Mouse (Mus musculus): ENCODE measurements around the gene Ugt1a1. TPM values are rescaled to one million over a fixed set of nuclear protein-coding genes. Genes with fewer than 3 reads are reported as not detected.
A peak's percentile ranks its signal among the peaks of the same experiment; 100 is the strongest.

The Ugt1a1 gene
- polyA plus RNA-seq, 1 experiment: 9.0 TPM

DNA sequence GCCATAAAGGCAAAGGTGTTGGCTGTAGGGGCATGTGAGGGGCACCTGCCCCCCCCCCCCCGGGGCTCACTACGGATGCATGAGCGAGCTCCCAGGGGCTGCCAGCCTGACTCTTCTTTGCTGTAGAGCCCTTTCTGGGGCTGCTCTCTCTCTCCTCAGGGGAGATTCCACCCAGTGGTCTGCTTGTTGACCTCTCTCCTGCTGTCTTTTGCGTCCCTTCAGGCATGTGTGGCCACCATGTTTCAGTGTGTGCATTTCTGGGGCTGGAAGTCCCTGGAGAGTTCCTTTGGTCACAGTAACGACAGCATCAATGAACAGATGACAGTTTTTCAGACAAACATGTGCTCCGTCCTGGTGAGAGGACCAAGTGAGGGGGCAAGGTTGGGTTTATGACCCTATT, 46.6 kb downstream of the Ugt1a1 start:
- no peak for DNase-seq (ENCODE audit: low spot score)

DNA sequence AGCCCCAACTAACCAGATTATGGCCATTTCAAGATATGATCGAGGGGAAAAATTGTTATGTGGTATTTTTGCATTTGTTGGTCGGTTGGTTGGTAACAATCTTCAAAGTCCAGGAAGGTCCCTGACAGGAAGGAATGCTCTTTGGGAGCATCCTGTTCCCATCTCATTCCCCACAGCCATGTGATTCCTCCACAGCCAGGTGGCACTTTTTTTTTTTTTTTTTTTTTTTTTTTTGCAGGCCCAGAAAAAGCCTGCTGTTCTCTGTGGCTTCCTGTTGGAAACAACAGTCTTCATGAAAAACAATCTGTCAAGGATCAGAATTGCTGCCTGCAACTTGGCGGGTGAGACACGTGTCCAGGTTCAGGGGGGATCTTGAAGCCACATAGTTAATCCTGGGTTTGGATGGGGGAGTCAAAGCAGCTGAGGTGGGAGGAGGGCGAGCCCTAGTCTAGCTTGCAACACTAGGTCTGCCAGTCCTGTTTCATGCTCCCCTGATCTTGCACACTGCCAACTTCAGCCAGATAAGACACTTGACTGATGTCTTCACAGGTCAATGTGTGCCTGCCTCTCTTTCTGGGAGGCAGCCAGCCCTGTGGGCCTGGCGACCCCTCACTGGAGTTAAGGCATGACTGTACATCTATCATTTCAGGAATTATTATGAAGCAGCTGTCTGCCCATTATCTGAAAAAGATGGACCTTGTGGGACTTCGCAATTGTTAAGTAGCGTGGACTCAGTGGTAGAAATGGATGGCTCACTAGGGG, 47.3 kb downstream of the Ugt1a1 start:
- no peak for DNase-seq (ENCODE audit: low spot score)

DNA sequence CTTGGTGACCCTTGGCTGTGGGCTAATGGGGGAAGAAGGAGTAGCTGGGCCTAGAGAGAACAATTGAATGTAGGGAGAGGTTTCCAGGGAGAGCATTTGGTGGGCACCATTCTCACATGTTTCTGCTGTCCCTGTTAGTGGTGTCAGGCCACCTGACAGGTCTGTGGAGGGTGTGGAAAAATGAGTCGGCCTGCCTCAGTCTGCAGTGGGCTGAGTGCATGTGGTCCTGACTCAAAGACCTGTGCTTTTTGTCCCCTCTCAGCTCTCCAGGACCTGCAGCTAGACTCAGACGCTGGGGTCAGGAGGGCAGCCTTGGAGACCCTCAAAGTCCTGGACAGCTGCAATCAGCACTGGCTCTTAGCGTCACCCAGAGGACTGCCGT, 47.9 kb downstream of the Ugt1a1 start:
- no peak for DNase-seq (ENCODE audit: low spot score)

DNA sequence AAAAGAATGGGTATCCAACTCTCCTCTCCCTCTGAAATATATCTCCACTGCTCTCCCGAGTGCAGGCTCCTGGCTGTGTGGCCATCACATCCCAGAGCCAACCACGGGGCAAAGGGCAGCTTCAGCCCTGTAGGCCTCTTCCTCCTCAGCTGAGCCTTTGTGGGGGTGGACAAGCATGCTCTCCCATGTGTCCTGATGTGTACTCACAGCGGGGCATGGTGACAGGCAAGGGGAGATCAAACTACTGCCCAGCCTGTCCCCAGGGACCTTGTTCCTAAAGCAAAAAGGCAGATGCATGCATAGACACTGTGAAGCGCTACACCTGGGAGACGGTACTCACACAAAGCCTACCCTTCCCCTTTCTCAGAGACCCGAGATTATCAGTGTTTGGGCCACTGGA, 48.4 kb downstream of the Ugt1a1 start:
- no peak for DNase-seq (ENCODE audit: low spot score)

DNA sequence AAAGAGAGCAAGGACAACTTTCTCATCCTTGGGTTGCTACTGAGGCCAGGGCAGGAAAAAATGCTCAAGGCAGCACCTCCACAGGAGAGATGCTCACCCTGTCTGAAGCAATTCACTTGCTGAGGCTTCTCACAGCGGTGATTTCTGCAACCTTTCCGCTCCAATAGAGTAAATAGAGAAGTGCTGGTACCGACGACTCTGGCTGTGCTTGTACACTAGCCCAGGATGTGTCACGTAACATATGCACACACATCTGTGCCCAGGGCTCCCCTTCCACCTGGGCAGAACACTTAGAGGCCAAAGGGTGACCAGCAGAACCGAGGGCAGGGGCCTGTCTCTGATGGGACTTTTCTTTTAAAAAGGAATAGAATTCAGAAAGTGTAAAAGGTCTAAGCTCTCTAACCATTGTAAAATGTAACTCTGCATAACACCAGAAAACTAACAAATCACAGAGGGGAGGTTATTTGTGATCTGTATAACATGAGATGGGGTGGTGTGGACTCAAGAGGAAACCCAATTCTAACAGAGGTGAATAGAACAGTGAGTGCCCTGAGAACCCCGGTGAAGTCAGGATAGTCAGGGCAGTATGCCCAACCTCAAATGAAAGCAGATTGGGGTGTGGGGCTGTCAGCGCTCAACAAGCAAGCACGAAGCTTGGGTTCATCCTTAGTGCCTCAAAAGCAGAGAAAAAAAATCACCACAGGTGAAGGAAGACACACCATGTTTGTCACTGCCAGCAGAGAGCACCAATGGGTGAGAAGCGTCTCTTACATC, 49.0 kb downstream of the Ugt1a1 start:
- peak; percentile 40 for DNase-seq (ENCODE audit: low spot score)

DNA sequence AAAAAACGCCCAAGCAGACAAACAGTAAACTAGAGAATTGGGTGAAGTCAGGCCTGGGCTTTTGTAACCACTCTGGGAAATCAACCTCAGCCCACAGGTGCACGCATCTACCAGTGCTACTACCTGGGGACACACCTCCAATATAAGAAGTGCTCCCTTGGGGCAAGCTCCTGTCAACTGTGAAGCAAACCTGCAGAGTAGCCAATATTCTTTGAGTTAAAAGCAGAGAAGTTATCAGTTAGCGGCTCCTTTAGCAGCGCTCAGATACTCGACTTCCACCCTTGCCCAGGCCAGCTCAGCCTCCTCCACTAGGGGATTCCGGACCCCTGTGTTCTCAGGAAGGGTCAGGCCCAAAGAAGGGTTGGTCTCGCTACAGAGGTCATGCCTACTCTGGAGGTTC, 49.9 kb downstream of the Ugt1a1 start:
- no peak for DNase-seq (ENCODE audit: low spot score)

DNA sequence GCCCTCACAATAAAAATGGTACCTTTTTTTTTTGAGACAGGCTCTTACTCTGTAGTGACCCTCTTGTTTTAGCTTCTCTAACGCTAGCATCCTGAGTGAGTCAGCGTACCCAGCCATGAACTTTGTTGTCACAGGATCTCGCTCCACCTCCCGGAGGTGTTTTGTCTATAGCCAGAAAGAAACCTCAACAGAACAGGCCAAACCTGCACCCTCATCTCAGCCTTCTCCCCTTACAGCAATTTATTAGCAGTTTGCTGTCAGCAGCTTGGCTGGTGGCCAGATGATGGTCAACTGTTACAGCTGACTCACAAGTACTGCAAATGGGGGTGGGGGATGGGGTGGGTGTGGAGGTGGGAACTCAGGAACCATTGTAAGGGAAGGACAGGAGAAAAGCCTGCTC, 50.5 kb downstream of the Ugt1a1 start:
- DNase-seq (ENCODE audit: low spot score): peak; percentile 94

DNA sequence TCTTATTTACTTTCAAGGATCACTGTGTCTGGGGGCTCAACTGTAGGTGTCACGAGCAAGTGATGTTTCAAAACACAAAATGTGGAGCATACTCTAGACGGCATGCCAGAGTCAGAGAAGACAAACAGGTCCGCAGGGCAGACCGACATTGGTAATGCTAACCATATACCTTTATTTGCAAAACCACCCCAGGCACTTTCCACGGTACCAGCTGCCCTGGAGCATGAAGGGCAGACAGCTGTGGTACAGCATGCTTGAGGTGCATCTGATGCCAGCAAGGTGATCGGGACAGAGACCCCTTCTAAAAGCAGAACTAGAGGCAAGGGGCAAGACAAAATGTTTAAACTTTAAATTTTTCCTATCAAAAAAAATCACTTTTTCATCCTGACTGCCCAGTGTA, 51.2 kb downstream of the Ugt1a1 start:
- no peak for DNase-seq (ENCODE audit: low spot score)

DNA sequence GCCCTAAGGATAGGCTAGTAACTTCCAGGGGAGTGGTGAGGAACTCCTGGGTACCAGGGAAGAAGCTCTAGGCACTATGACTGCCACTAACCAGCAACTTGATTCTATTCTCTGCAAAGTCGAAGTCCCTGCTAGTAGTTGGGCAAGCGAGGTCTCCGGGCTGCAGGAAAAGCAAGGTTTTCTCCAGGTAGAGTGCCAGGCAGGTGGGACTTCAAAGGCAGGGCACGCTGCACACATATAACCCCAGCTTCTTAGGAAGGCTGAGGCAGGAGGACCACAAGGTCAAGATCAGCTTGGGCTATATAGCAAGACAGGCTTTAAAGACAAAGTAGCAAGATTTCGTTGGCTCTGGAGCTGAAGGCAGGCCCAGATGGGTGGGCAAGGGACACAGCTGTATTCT, 52.0 kb downstream of the Ugt1a1 start:
- no peak for DNase-seq (ENCODE audit: low spot score)

DNA sequence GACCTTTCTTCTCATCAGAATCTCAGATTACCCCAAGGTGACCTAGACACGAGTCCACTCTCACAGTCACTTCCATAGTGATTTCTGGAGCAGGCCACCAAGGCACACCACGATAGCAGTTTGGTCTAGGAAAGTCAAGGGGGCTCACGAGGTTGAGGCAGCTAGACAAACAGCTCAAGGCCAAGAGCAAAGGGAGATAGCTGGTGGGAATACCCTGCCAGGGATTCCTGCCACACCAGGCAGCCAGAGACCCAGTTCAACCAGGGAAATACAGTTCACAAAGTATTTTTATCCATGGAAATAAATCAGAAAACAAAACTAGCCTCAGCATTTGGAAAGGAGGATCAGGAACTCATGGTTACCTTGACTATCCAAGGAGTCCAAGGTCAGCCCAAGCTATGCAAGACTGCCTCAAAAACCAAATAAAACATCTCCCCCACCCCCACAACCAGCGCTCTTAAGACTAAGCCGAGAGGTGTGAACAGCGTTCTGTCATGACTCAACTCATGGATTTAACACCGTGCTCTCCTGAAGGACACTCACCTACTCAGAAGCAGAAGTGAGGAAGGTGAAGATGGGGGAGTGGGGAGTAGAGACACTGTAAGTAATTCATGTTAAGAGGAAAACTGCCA, 52.6 kb downstream of the Ugt1a1 start:
- DNase-seq (ENCODE audit: low spot score): no peak

DNA sequence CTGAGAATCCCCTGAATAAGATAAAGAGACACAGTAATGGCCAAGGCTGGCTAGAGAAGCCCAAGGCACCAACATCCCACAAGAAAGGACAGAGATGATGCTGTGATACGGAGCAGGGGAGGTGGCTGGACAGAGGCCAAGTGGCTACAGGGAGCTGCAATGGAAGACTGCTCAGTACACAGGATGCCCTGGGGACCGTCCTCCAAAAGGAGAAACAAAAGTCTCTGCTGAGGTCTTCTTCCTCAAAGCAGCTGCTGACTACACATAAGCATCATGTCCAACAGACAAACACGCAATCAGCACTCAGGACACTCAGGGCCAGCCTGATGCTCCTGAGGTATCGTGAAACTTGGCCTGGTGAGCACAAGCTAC, 53.1 kb downstream of the Ugt1a1 start:
- DNase-seq (ENCODE audit: low spot score): peak; percentile 42

DNA sequence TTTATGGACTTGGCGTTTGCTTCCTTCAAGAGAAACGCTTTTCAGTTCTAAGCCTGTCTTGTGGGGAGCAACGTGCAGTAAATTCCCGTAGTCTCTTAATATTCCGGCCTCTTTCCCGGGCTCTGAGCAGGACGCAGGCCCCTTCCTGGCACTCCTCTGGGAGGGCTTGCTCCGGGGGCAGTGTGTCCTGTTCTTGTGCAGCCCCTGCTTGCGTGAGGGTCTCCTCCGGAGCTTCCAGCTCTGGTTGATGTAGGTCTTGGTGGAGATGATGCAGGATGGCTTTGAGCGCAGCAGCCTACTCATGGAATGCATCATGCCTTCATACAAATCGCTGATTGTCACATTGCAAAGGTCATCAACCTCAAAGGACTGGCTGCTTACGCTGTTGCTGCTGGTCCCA, 54.4 kb downstream of the Ugt1a1 start:
- DNase-seq (ENCODE audit: low spot score): peak; percentile 44

DNA sequence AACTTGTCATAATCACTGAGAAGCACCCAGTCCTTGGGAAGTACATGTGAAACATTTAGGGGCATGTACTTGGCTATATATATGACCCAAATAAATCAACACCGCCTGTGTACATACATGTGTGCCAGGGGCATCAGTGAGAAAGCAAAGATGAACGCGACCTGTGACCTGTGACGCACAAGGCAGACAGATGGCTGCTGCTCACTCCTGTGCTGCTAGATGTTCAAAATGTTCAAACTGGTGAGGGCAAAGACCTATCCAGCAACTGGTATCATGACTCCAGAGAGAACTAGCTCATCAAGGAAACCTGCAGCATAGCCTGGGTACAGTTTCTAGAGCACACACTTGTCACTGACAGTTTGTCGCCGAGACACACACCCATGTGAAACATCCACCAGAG, 55.7 kb downstream of the Ugt1a1 start:
- no peak for DNase-seq (ENCODE audit: low spot score)

DNA sequence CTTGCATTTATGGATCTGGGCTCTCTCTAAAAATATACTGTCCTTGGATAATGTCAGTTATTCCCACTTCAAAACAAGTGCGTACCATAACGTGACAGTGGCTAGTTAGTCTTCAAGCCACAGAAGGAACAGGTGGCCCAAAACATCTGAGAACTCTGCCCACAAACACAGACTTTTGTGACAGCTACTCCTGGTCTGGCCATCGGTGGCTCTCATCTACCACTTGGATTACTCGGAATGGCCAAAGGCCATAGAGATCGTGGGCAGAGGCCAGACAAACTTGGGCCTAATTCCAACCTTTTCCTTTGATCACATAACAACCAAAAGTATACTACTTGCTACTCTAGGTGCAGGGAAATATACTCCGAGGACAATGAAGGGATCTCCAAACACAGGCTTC, 56.3 kb downstream of the Ugt1a1 start:
- no peak for DNase-seq (ENCODE audit: low spot score)

Other genes with a start within 250 kb of the Ugt1a1 start
- gene Usp40, start 203.4 kb upstream of the Ugt1a1 start, polyA plus RNA-seq (2012; rRNA removed): 19.4 and 23.5 TPM in 2 replicates
- gene Ugt1a10, start 156.6 kb upstream of the Ugt1a1 start, polyA plus RNA-seq (2012; rRNA removed): 0.16 TPM in 1 of 2 replicates, not detected in the other
- gene Ugt1a9, start 141.2 kb upstream of the Ugt1a1 start, polyA plus RNA-seq (2012; rRNA removed): not detected in 2 replicates
- gene Ugt1a8, start 124.1 kb upstream of the Ugt1a1 start, polyA plus RNA-seq (2012; rRNA removed): not detected in 2 replicates
- 96.6 and 98.2 TPM in 2 replicates for gene Ugt1a7c, start 116.9 kb upstream of the Ugt1a1 start, polyA plus RNA-seq (2012; rRNA removed)
- 30.4 and 31.7 TPM in 2 replicates for gene Ugt1a6b, start 108.7 kb upstream of the Ugt1a1 start, polyA plus RNA-seq (2012; rRNA removed)
- 361 and 412 TPM in 2 replicates for gene Ugt1a6a, start 77.2 kb upstream of the Ugt1a1 start, polyA plus RNA-seq (2012; rRNA removed)
- gene Ugt1a5, start 45.9 kb upstream of the Ugt1a1 start, polyA plus RNA-seq (2012; rRNA removed): 2.3 and 5.1 TPM in 2 replicates
- 0.77 and 1.6 TPM in 2 replicates for gene Ugt1a2, start 11.4 kb upstream of the Ugt1a1 start, polyA plus RNA-seq (2012; rRNA removed)
- gene Dnajb3, start 6.2 kb upstream of the Ugt1a1 start, polyA plus RNA-seq (2012; rRNA removed): 1.3 and 1.7 TPM in 2 replicates
- gene Mroh2a, start 15.0 kb downstream of the Ugt1a1 start, polyA plus RNA-seq (2012; rRNA removed): 0.24 and 0.29 TPM in 2 replicates
- 62.9 and 67.6 TPM in 2 replicates for gene Hjurp, start 65.7 kb downstream of the Ugt1a1 start, polyA plus RNA-seq (2012; rRNA removed)
- not detected in 2 replicates for gene Trpm8, start 65.7 kb downstream of the Ugt1a1 start, polyA plus RNA-seq (2012; rRNA removed)
- 0.13 TPM in 1 of 2 replicates, not detected in the other for gene Spp2, start 195.0 kb downstream of the Ugt1a1 start, polyA plus RNA-seq (2012; rRNA removed)